ENCODE assay signal across 10 mouse cellular contexts in genomic region chr7:51614404-51614803, GRCm38 (mm10). TPM values are rescaled to one million over a fixed set of nuclear protein-coding genes. Genes with fewer than 3 reads are reported as not detected.
DNase-seq lines count a peak whose midpoint lies in the region; ATAC-seq and TF ChIP-seq lines count a peak whose summit lies in the region.
"Had no signal": no experiment of that assay in that cellular context is flagged by ENCODE, and none has a peak within 500 bp of the region (broad histone marks: within the 10 kb centered on the region; RNA-seq: fewer than 3 reads in every experiment).

No protein-coding gene starts in this region.

- H3K36me3 ChIP-seq in hindbrain, embryonic 14.5 days (replicated peaks; ENCODE audit: control insufficient read depth, insufficient read depth) = no peaks in the 10 kb centered on the region
- H3K36me3 ChIP-seq in hindbrain, embryonic 13.5 days = no peaks in the 10 kb centered on the region
- no peaks in the 10 kb centered on the region for H3K36me3 ChIP-seq in midbrain, postnatal 0 days (ENCODE audit: insufficient read depth, low read length)
- no peaks in the 10 kb centered on the region for H3K36me3 ChIP-seq in midbrain, embryonic 13.5 days
- no peaks in the 10 kb centered on the region for H3K36me3 ChIP-seq in stomach, postnatal 0 days (ENCODE audit: control insufficient read depth, insufficient read depth, low read length)
- H3K36me3 ChIP-seq: lung, embryonic 15.5 days; neural tube, embryonic 12.5 days had no signal

- DNase-seq in hindbrain, embryonic 14.5 days (ENCODE audit: low spot score) = peak; percentile 76
- peak; percentile 73 for DNase-seq in midbrain, postnatal 0 days (ENCODE audit: low spot score)
- DNase-seq in adipocyte (ENCODE audit: low spot score) = peak; percentile 37
- DNase-seq in stomach, postnatal 0 days (ENCODE audit: low spot score) = no peak
- DNase-seq in left cerebral cortex, adult 8-10 months (ENCODE audit: low spot score in 2 of 2) = no peak

- TF ChIP-seq CTCF in midbrain, postnatal 0 days (IDR thresholded peaks at IDR 0.05) = peak; percentile 81
- TF ChIP-seq CTCF in stomach, postnatal 0 days (IDR thresholded peaks at IDR 0.05; ENCODE audit: low read depth) = peak; percentile 76

- H3K27me3 ChIP-seq in hindbrain, embryonic 14.5 days (ENCODE audit: control insufficient read depth, insufficient read depth, low read length) = peaks cover 8% of the 10 kb centered on the region; the same call in 1 of the 2 replicates
- H3K27me3 ChIP-seq in hindbrain, embryonic 13.5 days = peaks cover 4% of the 10 kb centered on the region; the same call in 1 of the 2 replicates
- no peaks in the 10 kb centered on the region for H3K27me3 ChIP-seq in midbrain, postnatal 0 days (ENCODE audit: insufficient read depth, low read length)
- no peaks in the 10 kb centered on the region for H3K27me3 ChIP-seq in midbrain, embryonic 13.5 days
- H3K27me3 ChIP-seq in stomach, postnatal 0 days (ENCODE audit: control insufficient read depth, insufficient read depth, low read length) = no peaks in the 10 kb centered on the region
- H3K27me3 ChIP-seq: lung, embryonic 15.5 days; neural tube, embryonic 12.5 days had no signal

- no peaks in the 10 kb centered on the region for H3K9me3 ChIP-seq in hindbrain, embryonic 14.5 days (ENCODE audit: control insufficient read depth, low read length)
- H3K9me3 ChIP-seq in hindbrain, embryonic 13.5 days = no peaks in the 10 kb centered on the region
- no peaks in the 10 kb centered on the region for H3K9me3 ChIP-seq in midbrain, postnatal 0 days (ENCODE audit: low read length)
- no peaks in the 10 kb centered on the region for H3K9me3 ChIP-seq in midbrain, embryonic 13.5 days
- no peaks in the 10 kb centered on the region for H3K9me3 ChIP-seq in stomach, postnatal 0 days (ENCODE audit: control insufficient read depth, low read length)
- H3K9me3 ChIP-seq: lung, embryonic 15.5 days; neural tube, embryonic 12.5 days had no signal

- no peak for TF ChIP-seq EP300 in stomach, postnatal 0 days (optimal IDR thresholded peaks at IDR 0.05)

- no peak overlapping the region for H3K4me2 ChIP-seq in hindbrain, embryonic 14.5 days (replicated peaks)
- no peak overlapping the region for H3K4me2 ChIP-seq in hindbrain, embryonic 13.5 days
- H3K4me2 ChIP-seq in midbrain, postnatal 0 days (ENCODE audit: low read depth, low read length, poor library complexity, severe bottlenecking) = no peak overlapping the region
- no peak overlapping the region for H3K4me2 ChIP-seq in midbrain, embryonic 13.5 days (replicated peaks)
- H3K4me2 ChIP-seq in stomach, postnatal 0 days (replicated peaks; ENCODE audit: low read depth) = no peak overlapping the region
- H3K4me2 ChIP-seq: lung, embryonic 15.5 days; neural tube, embryonic 12.5 days had no signal

- H3K9ac ChIP-seq in hindbrain, embryonic 14.5 days = no peak overlapping the region
- no peak overlapping the region for H3K9ac ChIP-seq in hindbrain, embryonic 13.5 days
- no peak overlapping the region for H3K9ac ChIP-seq in midbrain, postnatal 0 days (replicated peaks; ENCODE audit: low read length, poor library complexity, severe bottlenecking)
- no peak overlapping the region for H3K9ac ChIP-seq in midbrain, embryonic 13.5 days (replicated peaks)
- no peak overlapping the region for H3K9ac ChIP-seq in stomach, postnatal 0 days (ENCODE audit: low read length)
- H3K9ac ChIP-seq: lung, embryonic 15.5 days; neural tube, embryonic 12.5 days had no signal

- H3K4me3 ChIP-seq in hindbrain, embryonic 14.5 days (replicated peaks; ENCODE audit: low read length) = no peak overlapping the region
- no peak overlapping the region for H3K4me3 ChIP-seq in hindbrain, embryonic 13.5 days
- H3K4me3 ChIP-seq in midbrain, postnatal 0 days (ENCODE audit: low read depth, low read length) = no peak overlapping the region
- H3K4me3 ChIP-seq in midbrain, embryonic 13.5 days (replicated peaks) = no peak overlapping the region
- no peak overlapping the region for H3K4me3 ChIP-seq in stomach, postnatal 0 days (ENCODE audit: low read depth, low read length)
- H3K4me3 ChIP-seq: lung, embryonic 15.5 days; neural tube, embryonic 12.5 days had no signal

- no peak overlapping the region for H3K27ac ChIP-seq in hindbrain, embryonic 14.5 days
- no peak overlapping the region for H3K27ac ChIP-seq in hindbrain, embryonic 13.5 days
- H3K27ac ChIP-seq in midbrain, postnatal 0 days (ENCODE audit: low read depth, low read length) = no peak overlapping the region
- no peak overlapping the region for H3K27ac ChIP-seq in midbrain, embryonic 13.5 days
- no peak overlapping the region for H3K27ac ChIP-seq in stomach, postnatal 0 days (replicated peaks)
- H3K27ac ChIP-seq: lung, embryonic 15.5 days; neural tube, embryonic 12.5 days had no signal

- WGBS in hindbrain, embryonic 14.5 days = 40% methylated on average over 5 of the region's 5 CpGs
- WGBS in hindbrain, embryonic 13.5 days = 46% methylated on average over 5 of the region's 5 CpGs
- WGBS in midbrain, postnatal 0 days = 45% methylated on average over 5 of the region's 5 CpGs
- 37% methylated on average over 5 of the region's 5 CpGs for WGBS in midbrain, embryonic 13.5 days
- WGBS in stomach, postnatal 0 days = 31% methylated on average over 5 of the region's 5 CpGs

- no peak for ATAC-seq in hindbrain, embryonic 14.5 days (ENCODE audit: low FRiP score)
- ATAC-seq in hindbrain, embryonic 13.5 days (ENCODE audit: low FRiP score) = no peak
- no peak for ATAC-seq in midbrain, postnatal 0 days (ENCODE audit: low FRiP score)
- no peak for ATAC-seq in midbrain, embryonic 13.5 days
- no peak for ATAC-seq in stomach, postnatal 0 days (ENCODE audit: low FRiP score, low TSS enrichment)
- no peak; the same call in 1 of the 2 replicates for ATAC-seq in megakaryocyte, adult 5-6 weeks (ENCODE audit: poor library complexity, severe bottlenecking)

- H3K4me1 ChIP-seq in hindbrain, embryonic 14.5 days (replicated peaks; ENCODE audit: control insufficient read depth, insufficient read depth, low read length) = no peaks in the 10 kb centered on the region
- 0 out of 2 replicates have a peak, but pooled peaks cover 7% of the 10 kb centered on the region for H3K4me1 ChIP-seq in hindbrain, embryonic 13.5 days (replicated peaks)
- H3K4me1 ChIP-seq in midbrain, postnatal 0 days (ENCODE audit: insufficient read depth, low read length) = no peaks in the 10 kb centered on the region
- peaks cover 9% of the 10 kb centered on the region for H3K4me1 ChIP-seq in midbrain, embryonic 13.5 days (replicated peaks)
- no peaks in the 10 kb centered on the region for H3K4me1 ChIP-seq in stomach, postnatal 0 days (replicated peaks; ENCODE audit: control insufficient read depth, insufficient read depth)
- H3K4me1 ChIP-seq: lung, embryonic 15.5 days; neural tube, embryonic 12.5 days had no signal

RNA-seq across cellular contexts. Expression of gene Slc17a6, which starts 7.4 kb away (rescaled TPM):
- 111 and 133 TPM in 2 replicates for polyA plus RNA-seq in hindbrain, embryonic 14.5 days (2014; fragmentation: Nextera tagmentation; extraction: Ambion mirVana)
- polyA plus RNA-seq in hindbrain, embryonic 13.5 days (2015; fragmentation: Nextera tagmentation; extraction: Ambion mirVana) = 78.6 and 80.9 TPM in 2 replicates
- total RNA-seq in midbrain, postnatal 0 days (2014; rRNA removed) = 214 and 225 TPM in 2 replicates
- 161 and 162 TPM in 2 replicates for polyA plus RNA-seq in midbrain, postnatal 0 days (2015; fragmentation: Nextera tagmentation; extraction: Ambion mirVana)
- 76.8 and 92.2 TPM in 2 replicates for polyA plus RNA-seq in midbrain, embryonic 13.5 days (2015; fragmentation: Nextera tagmentation; extraction: Ambion mirVana)
- polyA plus RNA-seq in stomach, postnatal 0 days (2015; fragmentation: Nextera tagmentation; extraction: Ambion mirVana) = not detected in 2 replicates
- total RNA-seq in left cerebral cortex, adult 8-10 months (2022) = 10 to 100 TPM; 23.8 to 31.9 (median 27.2) TPM
- total RNA-seq in megakaryocyte, adult 5-6 weeks (2015) = not detected in 2 replicates
- total RNA-seq in megakaryocyte, adult 5-6 weeks (2017) = not detected in 2 replicates

Comparison
In these comparisons a context has a peak if more than half of its experiments do, and no peak if none do; other contexts are left out.
1. DNase-seq: peak in hindbrain, embryonic 14.5 days (single experiment), midbrain, postnatal 0 days (single experiment) and adipocyte (single experiment); none in stomach, postnatal 0 days (single experiment) and left cerebral cortex, adult 8-10 months (0 of 2).
2. RNA of gene Slc17a6, which starts 7.4 kb away (polyA plus RNA-seq): 161 to 162 TPM in midbrain, postnatal 0 days, 111 to 133 TPM in hindbrain, embryonic 14.5 days, 78.6 to 80.9 TPM in hindbrain, embryonic 13.5 days and 76.8 to 92.2 TPM in midbrain, embryonic 13.5 days; not detected in stomach, postnatal 0 days; every median in the first group is over 10 times any median in the second.